Mouse (Mus musculus): ENCODE data around the gene Foxc1.

The Foxc1 gene

DNA sequence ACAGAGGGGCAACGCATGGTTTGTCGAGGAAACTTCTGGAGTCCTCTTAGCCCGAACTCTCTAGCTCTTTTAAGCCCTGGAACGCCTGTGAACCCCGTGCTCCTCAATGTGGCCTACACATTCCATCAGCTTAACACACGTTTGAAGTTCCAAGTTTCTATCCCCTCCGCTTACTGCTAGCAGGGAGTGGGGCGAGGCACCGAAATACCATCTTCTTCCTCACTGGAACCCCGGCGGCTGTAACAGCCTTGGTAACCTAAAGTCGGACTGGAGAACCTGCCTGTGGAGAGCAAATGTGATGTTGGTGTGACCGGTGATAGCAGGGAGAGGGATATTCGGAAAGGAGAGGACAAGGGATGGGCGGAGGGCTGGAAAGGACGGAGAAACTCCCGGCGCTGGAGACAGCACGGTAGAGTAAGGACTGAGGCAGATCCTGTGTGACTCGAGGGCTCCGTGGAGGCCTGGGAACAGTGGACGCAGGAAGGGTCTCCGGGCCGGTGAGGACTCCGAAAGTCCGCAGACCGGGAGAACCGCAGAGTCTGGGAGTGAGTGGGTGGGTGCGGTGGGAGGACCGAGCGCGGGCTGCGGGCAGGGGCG is 504 bp upstream of the Foxc1 start:
- no peak for DNase-seq (ENCODE audit: low read depth, low spot score)

DNA sequence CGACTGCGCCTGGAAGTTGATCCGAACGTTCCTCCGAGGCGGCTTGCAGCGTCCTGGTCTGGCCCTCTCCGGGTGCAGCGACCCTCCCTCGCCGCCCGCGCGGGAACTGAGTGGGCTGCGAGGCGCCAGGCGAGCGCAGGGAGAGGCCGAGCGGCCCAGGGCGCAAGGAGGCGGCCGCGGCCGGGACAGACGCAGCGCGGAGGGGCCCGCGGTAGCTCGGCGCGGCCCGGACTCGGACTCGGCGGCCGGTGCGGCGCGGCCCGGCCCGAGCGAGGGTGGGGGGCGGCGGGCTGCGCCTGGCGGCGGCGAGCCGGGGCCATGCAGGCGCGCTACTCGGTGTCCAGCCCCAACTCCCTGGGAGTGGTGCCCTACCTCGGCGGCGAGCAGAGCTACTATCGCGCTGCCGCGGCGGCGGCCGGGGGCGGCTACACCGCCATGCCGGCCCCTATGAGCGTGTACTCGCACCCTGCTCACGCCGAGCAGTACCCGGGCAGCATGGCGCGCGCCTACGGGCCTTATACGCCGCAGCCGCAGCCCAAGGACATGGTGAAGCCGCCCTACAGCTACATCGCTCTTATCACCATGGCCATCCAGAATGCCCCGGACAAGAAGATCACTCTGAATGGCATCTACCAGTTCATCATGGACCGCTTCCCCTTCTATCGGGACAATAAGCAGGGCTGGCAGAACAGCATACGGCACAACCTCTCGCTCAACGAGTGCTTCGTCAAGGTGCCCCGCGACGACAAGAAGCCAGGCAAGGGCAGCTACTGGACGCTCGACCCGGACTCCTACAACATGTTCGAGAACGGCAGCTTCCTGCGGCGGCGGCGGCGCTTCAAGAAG is 680 bp downstream of the Foxc1 start:
- DNase-seq (ENCODE audit: low read depth, low spot score) = no peak

DNA sequence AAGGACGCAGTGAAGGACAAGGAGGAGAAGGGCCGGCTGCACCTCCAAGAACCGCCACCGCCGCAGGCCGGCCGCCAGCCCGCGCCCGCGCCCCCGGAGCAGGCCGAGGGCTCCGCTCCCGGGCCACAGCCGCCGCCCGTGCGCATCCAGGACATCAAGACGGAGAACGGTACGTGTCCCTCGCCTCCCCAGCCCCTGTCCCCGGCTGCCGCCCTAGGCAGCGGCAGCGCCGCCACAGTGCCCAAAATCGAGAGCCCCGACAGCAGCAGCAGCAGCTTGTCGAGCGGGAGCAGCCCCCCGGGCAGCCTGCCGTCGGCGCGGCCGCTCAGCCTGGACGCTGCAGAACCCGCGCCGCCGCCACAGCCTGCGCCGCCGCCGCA is 1.3 kb downstream of the Foxc1 start:
- DNase-seq (ENCODE audit: low read depth, low spot score) = no peak

DNA sequence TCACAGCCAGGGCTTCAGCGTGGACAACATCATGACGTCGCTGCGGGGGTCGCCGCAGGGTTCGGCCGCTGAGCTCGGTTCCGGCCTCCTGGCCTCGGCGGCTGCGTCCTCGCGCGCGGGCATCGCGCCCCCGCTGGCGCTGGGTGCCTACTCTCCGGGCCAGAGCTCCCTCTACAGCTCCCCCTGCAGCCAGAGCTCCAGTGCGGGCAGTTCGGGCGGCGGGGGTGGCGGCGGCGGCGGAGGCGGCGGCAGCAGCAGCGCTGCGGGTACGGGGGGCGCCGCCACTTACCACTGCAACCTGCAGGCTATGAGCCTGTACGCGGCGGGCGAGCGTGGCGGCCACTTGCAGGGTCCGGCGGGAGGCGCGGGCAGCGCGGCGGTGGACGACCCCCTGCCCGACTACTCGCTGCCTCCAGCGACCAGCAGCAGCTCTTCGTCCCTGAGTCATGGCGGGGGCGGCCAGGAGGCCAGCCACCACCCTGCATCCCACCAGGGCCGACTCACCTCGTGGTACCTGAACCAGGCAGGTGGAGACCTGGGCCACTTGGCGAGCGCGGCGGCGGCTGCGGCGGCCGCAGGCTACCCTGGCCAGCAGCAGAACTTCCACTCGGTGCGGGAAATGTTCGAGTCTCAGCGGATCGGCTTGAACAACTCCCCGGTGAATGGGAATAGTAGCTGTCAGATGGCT is 1.8 kb downstream of the Foxc1 start:
- no peak for DNase-seq (ENCODE audit: low read depth, low spot score)

DNA sequence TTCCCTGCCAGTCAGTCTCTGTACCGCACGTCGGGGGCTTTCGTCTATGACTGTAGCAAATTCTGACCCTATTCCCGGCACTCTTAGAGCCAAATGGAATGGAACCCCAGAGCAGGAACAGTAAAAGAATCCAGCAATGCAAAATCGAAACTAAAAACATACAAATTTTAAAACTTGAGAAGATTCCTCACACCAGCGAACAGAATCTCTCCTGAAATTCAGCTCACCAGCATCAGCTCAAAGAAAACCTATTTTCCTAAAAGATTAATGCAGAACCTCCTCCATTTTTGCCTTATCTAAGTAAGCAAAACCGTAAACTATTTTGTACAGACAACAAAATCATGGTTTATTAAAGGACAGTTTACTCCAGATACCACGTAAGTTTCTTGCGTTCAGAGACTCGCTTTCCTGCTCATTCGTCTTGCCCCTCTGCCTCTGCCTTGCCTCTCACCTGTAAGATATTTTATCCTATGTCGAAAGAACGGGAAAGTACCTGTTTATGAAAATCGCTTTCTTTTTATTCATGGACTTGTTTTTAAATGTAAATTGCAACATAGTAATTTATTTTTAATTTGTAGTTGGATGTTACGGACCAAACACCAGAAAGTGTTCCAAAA is 2.5 kb downstream of the Foxc1 start:
- DNase-seq (ENCODE audit: low read depth, low spot score) = no peak

DNA sequence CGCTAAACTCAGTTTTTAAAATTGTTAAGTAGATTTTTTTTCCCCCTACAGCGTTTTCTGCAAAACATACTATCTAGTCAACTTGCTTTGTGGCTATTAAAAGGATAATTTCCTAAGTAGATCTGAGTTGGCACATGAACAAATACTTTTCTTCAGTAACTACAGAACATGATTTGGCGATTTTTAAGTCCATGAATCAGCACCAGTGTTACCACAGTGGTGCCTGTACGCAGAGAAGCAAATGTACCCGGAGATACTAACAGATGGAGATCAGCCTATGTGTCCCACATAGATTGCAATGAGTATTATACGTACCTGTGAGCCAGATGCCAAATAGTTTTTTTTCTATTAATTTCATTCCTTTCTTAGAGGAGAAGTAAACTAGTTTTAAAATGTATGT is 3.3 kb downstream of the Foxc1 start:
- DNase-seq (ENCODE audit: low read depth, low spot score) = no peak

DNA sequence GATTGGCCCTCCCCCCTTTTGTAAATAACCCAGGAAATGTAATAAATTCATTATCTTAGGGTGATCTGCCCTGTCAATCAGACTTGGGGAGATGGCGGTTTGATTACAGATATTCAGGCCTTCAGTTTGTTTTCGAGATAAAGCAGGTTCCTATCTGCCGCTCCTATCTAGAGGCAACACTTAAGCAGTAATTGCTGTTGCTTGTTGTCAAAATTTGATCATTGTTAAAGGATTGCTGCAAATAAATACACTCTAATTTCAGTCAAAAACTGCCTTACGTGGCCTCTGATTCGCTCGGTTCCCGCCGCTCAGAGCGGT is 3.9 kb downstream of the Foxc1 start:
- DNase-seq (ENCODE audit: low read depth, low spot score) = no peak

DNA sequence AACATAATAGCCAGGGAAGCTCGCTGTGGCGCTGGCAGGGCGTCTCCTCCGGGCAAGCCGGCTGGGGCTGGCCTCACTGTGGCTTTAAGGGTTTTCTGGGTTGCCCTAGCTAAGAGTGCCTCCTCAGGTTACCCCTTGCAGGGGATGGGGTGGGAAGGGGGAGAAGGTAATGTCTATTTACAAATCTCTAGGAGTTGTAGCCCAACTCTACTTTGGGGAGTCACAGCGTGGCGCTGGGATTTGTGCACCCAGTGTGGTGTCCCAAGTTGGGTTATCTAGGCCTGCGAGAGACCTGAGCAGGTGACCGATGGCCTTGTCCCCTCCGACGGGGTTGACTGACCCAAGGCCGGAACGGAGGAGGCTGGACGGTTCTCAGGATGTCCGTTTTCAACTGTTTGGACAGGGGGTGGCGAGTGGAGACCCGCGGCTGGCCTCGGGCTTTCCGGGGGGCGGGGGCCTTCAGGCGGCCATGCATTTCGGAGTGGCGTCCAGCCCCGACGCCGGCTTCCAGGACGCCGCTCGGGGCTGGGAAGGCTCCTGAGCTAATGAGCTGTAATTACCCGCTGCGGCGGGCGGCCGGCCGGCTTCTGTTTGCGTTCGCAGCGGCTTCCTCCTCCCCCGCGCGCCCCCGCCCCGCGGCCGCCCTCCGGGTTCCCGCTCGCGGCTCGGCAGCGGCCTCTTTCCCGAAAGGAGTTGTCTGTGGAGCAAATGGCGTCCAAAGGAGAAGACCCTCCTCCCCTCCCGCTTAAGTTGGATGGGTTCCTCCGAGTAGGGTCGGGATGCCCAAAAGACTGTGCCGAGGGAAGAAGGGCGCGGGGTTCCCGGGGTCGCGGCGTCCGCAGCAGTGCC is 4.5 kb downstream of the Foxc1 start:
- DNase-seq (ENCODE audit: low read depth, low spot score) = no peak

DNA sequence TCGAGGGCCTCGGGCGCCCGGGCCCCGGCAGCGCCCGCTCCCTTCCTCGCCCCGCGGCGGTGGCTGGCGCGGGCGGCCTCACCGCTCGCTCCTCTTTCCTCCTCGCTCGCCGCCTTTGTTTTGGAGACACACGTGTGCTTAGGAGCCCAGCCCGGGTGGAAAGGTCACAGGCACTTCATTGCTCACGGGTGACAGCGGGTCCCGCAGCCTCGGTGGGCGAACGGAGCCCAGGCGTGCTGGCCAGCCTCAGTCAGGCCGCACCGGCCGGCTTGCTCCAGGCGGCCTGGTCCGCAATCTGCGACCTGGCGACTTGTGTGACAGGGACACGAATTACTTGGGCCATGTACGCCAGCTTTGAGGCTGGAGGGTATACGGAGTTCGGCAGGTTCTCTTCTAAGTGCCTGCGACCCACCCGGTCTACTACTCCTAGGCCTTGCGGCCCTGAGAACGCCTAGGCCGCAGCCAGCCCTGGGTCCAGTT is 5.1 kb downstream of the Foxc1 start:
- no peak for DNase-seq (ENCODE audit: low read depth, low spot score)

DNA sequence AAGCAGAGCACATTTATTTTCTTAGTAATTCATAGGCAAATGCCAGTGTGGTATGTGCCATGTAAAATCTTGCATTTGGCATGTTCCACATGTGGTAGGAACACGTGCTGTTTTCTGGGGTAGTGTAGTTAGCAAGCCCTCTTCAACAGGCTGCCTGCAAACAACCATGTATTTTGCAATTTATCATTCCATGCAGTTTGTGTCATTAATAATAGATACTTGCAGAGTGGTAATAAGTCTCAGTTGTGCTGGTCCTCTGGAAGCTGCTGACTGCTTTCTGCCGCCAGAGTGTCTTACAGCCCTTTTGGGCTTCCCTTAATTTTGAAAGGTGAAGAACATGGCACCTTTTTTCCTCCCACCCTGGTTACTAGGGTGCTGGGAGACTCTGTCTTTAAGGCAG is 6.3 kb downstream of the Foxc1 start:
- no peak for DNase-seq (ENCODE audit: low read depth, low spot score)

DNA sequence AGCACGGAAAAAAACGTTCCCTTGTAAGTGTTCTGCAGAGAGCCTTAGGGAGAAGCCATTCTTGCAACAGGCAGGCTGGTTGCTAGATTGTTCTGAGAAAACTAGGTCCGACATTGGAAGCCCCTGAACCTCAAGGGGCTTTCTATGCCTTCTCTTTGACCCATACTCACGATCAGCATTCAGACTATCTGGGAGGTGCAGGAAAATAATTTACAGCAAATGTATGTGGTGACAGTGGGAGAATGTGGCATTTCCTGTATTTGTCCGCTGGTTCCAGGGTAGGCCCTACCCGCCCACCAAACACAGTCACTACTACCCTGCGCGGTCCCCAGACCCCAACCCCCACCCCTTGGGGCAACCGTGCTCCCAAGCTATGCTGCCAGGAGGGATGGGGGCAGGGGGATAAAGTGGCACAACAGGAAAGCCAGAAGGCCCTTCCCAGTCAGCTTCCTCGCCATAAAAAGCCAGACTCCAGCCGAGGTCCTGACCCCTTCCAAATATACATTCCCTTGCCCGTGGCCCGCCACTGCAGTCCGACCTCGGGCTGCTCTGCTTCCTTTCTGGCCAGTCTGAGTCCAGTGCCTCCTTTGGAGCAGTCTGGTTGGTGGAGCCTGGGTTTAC is 9.1 kb downstream of the Foxc1 start:
- no peak for DNase-seq (ENCODE audit: low read depth, low spot score)

DNA sequence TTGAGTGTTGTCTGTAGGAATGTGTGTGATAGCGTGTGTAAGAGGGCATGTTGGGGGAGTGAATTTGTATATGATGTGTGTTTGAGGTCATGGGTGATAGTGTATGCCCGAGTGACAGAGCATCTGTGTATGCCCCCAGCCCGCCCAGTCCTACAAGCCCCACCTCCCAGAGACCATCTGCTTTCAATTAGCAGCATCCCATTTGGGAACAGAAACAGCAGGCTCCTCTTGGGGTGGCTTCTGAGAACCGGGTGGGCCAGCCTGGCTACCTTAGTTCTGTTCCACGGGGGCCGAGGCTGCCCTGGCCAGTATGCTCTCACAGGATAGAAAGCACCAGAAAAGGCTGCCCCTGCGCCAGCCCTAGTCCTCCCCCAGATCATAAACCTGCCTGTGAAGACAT is 11.9 kb downstream of the Foxc1 start:
- DNase-seq (ENCODE audit: low read depth, low spot score) = no peak

DNA sequence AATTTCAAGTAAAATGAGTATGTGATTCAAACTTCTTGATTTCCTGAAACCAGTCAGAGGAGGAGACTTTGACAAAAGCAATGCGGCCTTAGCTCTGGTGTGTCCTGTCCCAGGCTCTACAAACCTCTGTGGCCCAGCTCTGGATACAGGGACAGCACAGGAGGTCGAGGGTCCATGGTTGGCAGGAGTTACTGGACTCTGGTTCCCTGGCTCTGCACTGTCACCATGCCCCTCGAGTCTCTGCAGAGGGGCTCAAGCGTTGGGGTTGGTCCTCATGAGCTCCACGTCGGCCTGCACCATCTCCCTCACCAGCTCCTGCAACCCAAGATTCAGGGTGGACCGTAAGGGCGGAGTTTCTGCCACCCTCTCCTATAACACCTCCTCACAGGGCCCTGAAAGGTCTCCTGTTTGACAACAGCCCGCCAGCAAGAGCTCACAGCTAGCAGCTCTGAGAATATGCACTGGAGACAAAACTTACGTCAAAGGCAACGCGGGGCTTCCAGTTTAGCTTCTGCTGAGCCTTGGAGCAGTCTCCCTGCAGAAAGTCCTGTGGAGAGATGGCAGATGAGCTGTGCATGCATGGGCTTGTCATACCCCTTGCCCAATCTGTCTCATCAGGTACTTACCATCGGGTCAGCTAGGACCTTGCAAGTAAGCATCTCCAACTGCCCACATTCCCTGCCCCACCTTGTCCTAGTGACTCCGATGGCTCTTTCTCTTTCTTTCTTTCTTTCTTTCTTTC is 13.4 kb downstream of the Foxc1 start:
- DNase-seq (ENCODE audit: low read depth, low spot score) = no peak

DNA sequence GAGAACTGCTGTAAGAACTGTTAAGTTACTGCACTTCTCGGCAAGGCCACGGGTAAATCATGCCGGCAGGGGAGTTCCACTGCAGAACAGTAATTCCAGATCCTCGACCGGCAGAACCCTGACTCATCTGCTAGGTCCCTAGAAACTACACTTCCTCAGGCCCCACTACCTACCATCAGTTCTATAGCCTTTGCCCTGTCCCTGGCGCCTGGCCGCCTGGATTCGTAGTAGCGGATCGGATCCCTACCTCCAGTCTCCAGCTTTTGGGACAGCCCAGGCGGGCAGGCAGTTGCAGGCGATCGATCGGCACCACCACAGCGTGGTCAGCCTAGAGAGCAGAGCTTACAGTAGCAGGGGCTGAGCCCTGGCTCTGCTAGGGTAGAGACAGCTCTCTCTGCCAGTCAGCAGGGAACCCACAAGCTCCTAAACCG is 14.2 kb downstream of the Foxc1 start:
- no peak for DNase-seq (ENCODE audit: low read depth, low spot score)

DNA sequence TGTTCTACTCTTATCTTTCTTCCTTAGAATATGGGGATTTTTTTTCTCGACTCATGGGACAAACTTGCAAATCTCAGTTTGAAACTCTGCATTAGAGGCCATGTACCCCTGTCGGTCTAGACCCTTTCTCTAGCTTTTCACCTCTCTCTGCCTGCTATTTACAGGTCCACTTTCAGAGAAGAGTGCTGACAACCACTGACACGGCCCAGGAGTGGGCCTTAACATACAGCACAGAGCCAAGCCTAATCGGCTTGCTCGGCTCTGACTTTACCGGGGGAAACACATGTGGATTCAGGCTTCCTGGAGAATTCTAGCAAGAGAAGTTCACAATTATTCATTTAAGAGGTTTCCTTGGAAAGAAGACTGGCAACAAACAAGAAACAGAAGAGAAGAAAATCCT is 14.6 kb downstream of the Foxc1 start:
- DNase-seq (ENCODE audit: low read depth, low spot score) = no peak

DNA sequence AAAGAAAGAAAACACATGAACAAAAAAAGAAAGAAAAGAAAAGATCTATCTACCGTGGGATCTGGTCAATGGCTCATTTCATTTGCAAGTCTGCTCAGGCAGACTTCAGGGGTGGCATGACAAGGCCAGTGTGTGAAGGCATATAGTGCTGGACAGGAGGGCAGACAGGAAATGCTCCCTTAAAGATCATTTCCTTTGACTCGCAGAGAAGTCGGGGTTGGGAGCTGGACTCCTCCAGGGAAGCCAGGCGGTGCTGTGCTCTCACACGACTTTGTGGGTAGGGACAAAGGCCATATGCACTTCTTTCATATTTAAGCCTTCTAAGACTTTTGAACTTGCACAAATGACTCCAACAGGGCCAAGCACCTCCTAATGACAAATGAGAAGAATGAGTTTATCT is 16.9 kb downstream of the Foxc1 start:
- no peak for DNase-seq (ENCODE audit: low read depth, low spot score)

DNA sequence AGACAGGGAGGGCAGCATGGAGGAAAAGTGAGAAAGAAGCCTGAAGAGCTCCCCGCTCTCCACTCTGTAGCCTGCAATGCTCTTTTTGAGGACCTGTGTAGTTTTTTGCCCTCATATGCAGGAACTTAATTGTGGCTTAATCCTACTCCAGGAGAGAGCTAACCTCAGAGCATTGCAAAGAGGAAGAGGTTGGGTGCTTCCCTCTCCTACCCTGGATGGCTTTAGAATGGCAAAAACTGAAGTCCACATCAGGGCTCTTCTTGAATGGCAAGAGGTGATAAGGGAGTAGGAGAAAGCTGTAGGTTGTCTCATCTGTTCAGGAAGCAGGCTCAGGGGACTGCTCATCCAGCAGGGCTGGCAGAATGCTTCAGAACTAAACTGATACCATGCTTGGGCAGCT is 18.7 kb downstream of the Foxc1 start:
- no peak for DNase-seq (ENCODE audit: low read depth, low spot score)

DNA sequence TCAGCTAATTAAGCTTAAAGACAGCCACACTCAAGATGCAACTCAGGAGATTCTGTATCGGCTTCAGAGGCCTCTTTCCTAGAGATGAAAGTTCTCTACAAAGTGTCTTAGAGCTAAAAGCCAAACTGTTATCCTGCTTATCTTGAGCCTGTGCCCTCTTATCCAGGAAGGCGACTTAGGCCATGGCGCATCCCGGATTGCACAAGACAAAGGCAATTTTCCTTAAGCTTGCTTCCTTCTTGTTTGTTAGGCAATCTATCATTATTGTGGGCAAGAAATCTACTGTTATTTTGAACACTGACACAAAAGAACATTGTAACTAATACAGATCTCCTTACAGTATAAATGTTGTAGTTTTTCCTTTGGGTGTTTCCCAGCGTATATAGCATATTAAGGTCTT is 20.7 kb downstream of the Foxc1 start:
- no peak for DNase-seq (ENCODE audit: low read depth, low spot score)

DNA sequence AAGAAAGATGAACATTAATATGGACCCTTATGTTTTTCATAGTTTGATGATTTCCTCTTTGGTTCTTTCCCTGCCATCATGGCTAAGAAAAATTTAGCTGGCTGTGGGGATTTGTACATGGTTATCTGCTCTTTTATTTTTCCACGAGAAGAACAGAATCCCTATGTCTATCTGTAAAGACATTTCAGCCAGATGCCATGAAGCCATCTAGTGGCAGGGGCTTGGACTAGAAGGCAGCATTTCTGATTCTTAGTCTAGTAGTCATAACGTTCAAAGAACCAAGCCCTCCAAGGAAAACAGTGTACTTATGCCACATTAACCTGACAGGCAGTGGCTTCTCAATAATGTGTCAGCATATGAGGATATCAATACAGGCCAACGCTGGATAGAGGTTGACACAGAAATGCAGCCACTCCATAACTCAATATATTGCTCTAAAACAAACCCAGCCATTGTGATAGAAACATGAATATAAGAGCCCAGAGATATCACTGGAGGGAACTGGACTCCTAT is 21.4 kb downstream of the Foxc1 start:
- no peak for DNase-seq (ENCODE audit: low read depth, low spot score)

DNA sequence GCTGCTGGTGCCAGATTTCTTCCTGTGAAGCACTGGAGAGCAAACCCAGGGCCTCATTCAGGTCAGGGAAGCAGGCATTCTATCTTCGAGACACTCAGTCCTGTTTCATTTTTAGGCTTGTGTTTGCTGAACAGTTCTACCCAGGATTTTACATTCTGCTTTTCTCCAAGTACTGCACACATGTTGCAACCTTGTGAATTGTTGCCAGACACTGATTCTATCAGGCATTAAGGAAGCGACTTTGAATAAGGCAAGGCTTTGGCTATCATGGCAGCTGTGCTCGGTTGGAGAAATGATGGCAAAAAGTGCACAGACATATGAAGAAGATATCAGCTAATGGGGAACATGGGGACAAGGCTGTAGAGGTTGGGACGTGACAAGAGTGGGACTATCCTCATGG is 22.0 kb downstream of the Foxc1 start:
- no peak for DNase-seq (ENCODE audit: low read depth, low spot score)

All from skeletal muscle tissue, adult 2 months (tissue).